Mouse (Mus musculus): Measurements from ENCODE around the gene Sh2d3c.

The Sh2d3c gene

DNA sequence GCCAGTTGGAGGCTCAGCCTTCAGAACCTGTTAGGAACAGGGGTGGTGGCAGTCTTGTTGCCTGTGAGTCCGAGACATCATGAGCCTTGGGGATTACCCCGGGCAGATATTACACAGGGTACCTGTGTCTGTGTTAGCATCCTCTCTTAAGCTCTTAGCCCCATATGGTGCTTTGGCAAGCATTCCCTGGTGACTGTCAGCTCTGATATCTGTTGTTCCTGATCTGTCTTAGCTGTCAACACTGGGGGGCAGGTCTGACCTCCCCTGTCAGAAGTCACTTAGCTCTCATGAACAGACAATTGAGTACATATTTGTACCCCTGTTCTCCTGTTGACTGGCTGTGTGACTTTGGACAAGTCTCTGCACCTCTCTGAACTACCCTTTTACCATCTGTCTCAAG, 38.1 kb downstream of the Sh2d3c start:
- no peak for DNase-seq

DNA sequence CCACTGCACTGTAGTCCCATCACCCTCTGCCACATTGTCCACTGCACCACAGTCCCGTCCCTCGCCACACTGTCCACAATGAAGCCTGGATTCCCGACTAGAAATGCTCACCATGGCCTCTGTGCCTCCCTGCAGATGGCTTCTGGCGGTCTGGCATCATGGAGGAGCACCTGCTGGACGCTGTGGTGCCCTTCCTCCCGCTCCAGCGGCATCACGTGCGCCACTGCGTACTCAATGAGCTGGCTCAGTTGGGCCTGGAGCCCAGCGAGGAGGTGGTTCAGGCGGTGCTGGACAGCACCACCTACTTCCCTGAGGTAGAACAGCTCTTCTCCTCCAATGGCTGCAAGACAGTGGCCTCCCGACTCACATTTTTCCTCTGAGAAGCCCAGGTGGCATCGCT, 40.5 kb downstream of the Sh2d3c start:
- no peak for DNase-seq

DNA sequence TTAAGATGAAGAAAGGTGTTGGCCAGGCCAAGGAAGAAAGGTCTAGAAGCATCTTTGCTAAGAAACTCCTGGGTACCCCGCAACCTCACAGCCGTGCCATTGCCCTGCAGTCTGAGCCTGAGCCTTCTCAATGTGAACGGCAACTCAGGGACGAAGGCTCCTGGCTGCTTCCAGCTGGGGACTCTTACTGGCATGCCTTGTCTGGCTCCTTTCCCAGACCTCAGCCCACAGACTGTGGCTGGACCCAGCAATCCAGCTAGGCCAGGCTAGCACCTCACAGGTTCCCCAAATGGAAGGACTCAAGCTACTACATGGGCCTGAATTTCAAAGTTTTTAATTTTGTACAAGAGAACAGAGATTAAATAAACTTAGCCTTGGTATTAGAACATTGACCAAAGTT, 41.0 kb downstream of the Sh2d3c start:
- DNase-seq = no peak

DNA sequence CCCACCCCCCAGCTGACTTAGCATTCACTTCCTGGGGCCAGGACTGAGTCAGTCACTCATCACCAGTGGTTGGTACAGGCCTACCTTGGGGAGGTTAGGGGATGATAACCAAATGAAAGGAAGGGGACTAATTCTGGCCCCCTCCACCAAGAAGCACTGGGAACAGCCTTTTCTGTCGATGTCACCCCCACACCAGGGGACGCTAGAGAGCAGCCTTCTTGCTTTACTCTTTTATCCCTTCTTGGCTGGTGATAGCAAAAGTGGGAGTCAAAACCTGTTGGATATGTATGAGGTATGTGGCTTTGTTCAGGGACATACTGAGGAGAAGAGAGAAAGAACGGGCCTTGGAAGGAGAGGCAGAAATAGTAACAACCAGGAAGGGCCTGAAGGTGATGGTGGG, 42.5 kb downstream of the Sh2d3c start:
- DNase-seq = no peak

DNA sequence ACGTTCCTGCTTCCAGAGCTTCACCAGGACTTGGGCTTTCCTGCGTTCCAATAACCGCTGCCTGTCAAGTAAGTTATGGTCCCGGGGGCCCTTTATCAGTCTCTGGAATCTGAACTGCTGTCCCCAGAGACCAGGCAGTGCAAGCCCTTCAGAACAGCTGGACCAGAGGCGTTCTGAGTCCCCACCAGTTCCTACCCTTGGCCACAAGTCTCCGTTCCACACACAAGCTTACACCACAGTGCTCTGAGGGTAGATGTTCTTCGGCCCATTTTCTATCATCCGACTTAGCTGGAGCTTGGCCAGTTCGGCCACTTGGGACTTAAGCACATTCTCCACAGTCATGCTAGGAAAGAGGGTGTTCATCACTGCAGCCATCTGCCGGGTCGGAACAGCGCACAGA, 46.4 kb downstream of the Sh2d3c start:
- DNase-seq = no peak

DNA sequence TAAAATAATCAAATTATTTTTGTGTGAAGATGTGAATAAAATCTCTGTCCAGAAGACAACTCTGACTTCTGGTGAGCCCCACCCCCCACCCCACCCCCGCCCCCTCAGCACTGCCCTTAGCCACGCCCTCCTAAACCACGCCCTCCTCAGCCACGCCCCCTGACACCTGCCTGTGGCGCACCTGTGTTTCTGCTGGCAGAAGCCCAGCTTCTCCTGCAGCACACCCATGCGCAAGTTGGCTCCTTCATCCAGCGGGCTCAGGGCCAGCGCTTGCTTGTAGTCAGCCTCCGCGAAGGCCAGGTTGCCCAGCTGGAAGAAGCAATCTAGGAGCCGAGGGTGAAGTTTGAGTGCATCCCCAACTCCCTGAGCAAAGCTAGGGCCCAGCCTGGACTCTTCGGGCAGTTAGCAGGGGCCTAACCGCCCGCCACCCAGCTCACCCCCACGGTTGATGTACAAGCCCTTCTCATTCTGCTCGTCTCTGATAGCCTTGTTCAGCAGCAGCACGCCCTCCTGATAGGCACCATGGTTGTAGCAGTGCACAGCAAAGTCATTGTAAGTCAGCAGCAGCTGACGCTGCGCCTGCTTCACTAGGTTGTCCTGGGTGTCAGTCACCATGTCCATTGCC, 47.9 kb downstream of the Sh2d3c start:
- DNase-seq = peak; percentile 66

DNA sequence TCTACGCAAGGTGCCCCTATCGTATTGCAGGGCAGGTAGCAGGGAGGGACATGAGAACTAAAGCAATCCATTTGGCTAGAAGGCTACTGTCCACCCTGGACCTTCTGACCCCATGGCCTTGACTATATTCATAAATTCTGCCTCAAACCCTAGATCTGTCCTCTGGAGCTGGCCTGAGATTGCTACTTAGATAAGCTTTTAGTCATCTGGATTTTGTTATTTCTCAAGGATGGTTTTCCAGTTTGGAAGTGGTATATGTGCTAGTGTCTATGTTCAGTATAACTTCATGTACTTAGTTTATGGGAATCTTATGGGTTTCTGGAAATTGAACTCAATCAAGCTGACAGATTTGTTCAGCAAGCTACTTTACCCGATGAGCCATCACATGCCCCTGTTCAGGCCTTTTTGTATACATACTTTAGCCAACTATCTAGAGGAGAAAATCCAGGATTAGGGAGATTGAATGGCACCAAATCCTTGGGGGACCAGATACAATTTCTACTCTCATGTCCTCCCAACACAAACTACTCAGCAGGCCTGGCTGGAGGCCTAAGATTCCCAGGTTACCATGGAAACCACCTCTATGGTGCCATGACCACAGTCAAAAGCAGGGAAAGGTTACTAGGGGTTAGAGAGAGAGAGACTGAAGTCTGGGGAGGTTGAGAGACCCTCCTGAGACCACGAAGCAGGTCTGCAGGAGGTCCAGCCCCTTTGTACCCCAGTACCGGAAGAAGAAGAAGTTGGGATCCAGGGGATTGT, 48.7 kb downstream of the Sh2d3c start:
- DNase-seq = no peak

DNA sequence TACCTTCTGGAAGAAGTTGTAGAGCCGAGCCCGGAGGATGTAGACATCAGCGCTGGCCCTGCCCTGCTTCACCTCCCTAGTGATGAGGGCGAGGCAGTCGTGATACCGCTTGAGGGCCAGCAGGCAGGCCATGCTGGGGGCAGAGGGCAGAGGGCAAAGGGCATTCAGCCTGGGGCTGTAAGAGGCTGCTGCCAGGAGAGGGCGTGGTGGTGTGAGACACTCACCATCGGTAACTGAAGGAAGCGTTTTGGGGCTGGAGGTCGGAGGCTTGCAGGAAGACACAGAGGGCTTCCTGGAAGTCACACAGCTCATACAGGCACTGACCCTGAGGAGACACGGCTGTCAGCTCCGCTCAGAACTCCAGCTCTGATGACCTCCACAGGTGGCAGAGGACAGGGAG, 51.0 kb downstream of the Sh2d3c start:
- DNase-seq = no peak

DNA sequence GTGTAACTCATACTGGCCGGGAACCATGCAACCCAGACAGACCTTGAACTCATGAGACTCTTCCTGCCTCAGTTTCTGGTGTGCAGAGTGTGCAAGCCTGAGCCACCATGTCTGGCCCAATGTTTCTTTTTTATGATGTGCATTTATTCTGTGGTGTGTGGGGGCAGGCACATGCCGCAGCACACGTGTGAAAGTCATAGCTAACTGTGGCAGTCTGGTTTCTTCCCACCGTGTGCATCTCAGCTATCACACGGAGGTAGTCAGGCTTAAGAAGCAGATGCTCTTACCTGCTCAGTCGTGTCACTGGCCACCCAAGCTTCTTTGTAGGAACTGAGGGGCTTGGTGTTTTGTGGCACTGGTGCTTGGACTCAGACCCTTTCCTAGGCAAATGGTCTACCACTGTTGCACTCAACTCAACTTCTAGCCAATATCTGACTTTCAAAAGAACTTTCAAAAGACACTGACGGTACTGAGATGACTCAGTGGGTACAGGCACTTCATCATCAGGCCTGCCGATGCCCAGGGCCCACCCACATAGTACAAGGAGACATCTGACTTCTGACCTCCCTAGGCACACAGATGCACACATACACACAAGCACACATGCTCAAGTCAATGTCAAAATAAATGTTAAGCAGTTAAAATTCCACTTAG, 51.9 kb downstream of the Sh2d3c start:
- no peak for DNase-seq

DNA sequence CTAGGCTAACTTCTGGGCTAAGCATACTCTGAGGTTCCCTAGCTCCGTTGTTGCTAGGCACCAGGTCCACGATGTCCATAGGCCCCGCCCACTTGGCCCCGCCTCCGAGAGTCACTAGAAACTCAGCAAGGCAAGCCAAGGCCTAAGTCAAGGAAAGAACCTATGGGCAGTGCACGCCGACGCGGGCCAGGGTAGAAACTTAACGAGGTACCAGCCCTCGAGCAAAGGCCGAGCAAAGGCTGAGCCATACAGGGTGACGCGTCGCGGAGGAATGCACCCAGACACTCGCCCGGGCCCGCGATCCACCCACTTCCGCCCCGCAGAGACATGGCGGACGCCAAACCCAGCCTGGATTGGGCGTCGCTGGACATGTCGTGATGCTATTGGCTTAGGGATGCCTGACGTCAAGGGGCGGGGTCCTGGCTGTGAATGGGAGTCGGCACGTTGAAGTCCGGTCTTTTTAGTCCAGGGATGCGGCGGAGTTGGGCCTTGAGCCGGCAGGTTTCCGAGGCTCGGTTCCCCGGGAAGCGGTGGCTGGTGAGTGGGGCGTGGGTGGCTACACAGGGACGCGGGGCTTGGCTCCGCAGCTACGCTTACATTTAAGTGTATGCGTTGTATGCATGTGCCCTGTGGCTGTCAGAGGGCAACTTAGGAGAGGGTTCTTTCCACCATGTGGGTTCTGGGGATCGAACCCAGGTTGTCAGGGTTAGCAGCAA, 54.7 kb downstream of the Sh2d3c start, which contains the start of the genes Ttc16 and Ptrh1:
Ttc16 (minus strand) TSS at position 275 of the 716 bp plus-strand sequence.
Ptrh1 (plus strand) TSS at position 428 of the 716 bp plus-strand sequence.
- peak; percentile 97 for DNase-seq

DNA sequence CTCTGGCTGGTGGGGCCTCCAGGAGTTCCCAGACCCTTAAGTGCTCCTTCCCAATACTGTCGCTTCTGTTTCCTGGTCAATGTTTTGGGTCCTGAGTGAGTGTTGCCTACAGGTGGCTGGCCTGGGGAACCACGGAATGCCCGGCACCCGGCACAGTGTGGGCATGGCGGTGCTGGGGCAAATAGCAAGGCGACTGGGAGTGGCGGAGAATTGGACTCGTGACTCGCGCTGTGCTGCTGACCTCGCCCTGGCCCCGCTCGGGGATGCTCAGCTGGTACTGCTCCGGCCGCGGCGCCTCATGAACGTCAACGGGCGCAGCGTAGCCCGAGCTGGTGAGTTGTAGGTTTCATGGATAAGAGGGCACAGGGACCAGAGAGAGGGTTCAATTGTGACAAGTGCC, 55.3 kb downstream of the Sh2d3c start:
- no peak for DNase-seq

DNA sequence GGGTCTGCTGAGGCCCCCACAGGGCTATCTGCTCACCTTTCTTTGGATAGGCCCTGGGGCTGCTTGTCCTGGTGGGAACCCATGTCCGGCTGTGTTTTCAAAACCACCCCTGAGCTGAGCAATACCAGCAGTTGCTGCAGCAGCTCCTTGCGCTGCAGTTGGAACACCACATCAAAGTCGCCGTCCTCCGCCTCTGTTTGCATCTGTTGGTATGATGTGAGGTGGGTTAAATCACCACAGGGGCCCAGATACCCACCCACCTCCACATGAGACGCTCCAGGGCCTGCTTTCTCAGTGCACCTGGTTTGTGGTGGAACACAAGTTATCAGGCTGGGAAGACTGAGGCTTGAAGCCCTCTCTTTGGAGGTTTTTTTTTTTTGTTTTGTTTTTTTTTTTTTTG, 57.2 kb downstream of the Sh2d3c start:
- no peak for DNase-seq

DNA sequence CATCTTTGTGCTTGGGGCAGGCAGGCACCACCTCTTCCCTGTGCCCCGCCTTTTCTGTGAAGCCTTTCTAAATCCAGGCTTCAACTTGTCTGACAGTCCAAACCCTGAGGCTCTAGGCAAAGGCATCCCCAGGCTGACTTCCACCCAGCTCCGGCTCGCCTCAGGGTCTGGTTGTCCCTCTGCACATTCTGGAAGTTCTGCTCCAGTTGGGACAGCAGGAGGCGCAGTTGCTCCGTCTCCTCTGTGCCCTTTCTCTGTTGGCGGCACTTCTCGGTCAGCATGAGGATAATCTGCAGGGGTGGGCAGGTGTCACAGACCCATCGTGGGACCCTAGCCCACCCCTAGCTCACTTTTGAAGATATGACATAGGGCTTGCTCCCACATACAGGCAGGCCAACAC, 58.3 kb downstream of the Sh2d3c start:
- DNase-seq = peak; percentile 78

DNA sequence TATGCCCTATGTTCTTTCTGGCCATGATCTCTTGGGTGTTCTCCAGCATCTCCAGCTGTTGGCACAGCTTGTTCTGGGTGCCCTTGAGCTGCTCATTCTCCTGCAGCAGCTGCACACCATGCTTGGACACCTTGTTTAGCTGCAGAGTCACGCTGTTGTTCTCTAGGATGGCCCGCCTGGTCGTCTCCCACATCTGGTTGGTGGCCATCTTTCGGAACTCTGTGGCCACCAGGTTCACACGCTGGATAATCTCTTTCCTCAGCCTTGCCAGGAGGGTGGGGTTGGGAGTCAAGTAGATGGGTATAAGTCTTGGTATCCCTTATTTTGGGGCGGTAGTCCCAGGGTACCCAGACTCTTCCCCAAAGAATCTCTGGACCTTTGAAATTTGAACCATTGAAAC, 58.9 kb downstream of the Sh2d3c start:
- DNase-seq = no peak

DNA sequence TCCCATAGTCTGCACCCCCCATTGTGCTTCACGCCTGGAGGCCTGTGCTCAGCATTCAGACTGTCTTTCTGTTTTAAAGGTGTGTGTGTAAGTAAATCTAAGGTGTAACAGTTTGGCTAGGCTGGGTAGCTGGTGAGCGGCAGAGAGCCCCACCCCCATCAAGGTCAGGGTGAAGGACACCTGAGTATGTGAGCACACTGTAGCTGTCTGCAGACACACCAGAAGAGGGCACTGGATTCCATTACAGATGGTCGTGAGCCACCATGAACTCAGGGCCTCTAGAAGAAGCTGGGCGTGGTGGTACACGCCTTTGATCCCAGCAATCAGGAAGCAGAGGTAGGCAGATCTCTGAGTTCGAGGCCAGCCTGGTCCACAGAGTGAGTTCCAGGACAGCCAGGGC, 60.9 kb downstream of the Sh2d3c start:
- no peak for DNase-seq

DNA sequence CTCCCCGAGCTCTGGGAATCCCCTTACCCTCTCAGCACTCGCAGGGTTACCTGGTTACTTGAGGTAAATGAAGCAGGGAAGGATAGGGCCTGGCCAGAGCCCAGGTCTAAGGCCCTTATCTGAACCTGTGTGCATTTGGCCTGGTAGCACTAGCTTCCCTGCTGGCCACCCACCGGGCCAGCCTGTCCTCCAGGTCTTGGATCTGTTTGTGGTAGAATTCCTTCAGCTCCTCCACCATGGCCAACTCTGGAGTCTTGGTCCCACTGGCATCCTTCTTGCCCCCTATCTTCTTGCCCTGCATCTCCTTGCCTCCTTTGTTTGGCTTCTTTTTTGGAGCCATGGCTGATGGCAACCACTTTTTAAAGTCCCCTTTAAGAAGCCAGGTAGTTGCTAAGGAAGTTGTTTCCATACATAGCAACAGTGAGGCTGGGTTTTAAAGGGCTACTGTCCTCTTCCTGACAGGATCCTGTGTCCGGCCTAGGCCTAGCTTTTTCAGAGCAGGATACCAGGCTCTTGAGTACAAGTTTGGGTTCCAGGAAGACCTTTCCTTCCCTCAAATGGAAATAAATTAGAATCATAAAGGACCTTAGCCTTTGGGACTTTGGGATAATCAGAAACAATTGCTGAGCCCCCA, 63.3 kb downstream of the Sh2d3c start, which contains the start of gene Cfap157:
Cfap157 (minus strand) TSS at position 381 of the 634 bp plus-strand sequence.
- no peak for DNase-seq

DNA sequence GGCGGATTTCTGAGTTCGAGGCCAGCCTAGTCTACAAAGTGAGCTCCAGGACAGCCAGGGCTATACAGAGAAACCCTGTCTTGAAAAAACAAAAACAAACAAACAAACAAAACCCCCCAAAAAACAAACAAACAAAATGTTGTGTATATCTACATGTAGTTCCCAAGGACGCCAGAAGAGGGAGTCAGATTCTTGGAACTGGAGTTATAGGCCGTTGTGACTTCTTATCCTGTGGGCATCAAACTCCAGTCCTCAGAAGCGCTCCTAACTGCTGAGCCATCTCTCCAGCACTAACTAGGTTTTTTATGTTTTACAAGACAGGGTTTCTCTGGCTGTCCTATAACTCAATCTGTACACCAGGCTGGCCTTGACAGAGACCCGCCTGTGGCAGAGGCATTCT, 66.3 kb downstream of the Sh2d3c start:
- DNase-seq = no peak

DNA sequence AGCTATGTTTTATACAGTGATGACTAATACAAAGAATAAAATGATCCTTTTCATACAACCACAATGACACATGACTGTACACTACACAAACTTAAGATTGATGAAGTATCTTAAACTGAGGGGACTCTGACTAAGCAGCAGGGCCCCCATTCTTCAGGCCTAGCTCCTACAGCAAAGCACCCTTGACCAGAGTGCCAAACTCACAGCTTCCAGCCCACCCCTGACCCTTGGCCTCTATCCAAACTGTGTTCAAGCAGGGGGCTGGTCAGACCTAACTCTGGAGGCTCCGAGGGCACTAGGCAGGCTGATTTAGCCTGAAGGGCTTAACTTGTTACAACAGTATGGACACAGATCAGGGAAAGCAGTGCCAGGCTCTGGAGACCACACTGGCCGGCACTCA, 67.7 kb downstream of the Sh2d3c start:
- no peak for DNase-seq

DNA sequence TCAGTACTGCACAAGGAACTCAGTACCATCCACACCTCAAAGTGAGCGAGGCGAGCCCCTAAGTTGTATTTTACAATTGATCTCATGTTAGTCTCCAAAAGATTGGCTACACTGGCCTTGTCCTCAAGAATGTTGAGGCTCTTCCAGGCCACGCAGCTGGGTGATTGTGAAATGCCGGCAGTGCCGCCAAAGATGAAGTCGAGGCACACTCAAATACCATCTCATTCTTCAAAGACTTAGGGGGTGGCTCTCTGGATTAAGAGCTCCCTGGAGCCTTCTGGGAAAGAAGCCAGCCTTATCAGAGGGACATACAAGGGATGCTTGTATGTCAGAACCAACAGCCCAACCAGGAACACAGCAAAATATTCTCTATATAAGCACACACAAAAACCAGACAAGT, 70.4 kb downstream of the Sh2d3c start:
- no peak for DNase-seq

DNA sequence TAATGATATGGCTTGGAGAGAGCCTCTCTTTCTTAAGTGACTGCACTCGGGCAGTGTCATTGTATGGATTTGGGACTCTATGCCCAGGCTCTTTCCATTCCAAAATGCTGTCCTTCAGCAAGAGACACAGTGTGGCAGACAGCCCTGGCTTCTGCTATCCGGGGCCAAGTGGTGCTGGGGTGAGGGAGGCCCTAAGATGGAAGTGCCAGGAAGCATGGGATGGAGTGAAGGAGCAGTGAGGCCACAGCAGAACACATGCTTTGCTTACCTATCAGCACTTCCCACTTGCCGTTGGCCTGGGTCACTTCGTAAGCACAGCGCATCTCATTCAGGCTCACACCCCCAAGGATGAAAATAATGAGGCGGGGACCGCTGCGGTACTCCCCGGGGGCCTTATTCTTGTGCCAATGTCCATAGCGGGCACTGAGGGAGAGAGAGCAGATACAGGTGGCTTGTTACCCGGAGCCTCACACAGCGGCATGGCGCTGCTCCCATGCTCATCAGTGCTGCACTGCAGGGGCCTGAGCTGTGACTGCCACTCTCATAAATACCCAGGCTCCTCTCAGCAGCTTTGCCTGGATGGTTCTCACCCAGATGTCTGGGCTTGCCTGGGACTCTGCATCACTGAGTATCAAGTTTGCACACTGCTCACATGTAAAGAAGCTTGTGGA, 75.0 kb downstream of the Sh2d3c start:
- no peak for DNase-seq

DNA sequence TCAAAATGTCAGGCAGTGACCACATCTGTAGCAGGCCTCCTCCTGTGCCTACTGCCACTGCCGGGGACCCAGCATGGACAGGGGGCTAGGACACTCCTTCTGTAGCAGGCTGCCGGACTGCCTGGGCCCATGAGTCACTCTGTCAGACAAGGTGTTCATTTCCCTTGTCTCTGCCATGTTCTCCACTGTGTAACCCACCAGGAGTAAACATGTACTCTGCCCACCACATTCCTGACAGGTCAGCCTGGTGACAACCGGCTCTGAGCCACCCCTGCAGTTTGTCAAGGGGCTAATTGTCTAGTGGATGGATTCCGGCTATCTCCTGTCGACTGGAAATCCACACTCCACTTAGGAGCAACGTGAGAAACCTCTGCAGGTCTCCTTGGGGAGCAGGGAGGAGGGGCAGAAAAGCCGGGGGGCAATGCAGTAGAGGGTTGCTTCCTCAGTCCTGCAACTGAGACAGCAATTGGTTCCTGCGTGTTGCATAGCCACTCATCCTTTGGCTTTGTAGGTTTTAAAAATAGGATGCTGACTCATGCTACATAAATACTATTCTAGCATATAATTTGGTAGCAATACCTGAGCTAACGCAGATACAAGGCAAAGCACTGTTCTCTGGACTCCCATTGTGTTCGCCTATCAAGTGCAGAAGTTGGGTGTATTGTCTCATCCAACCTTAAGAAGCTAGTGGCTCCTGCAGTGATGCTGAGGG, 77.6 kb downstream of the Sh2d3c start:
- no peak for DNase-seq

Measured in cerebellum, adult 9-11 months (tissue).